Mouse (Mus musculus) left cerebral cortex, adult 8-10 months (tissue): ENCODE measurements around the gene Dlx3. TPM values are rescaled to one million over a fixed set of nuclear protein-coding genes. Genes with fewer than 3 reads are reported as not detected.

ENCODE experiments used
- DNase-seq, 2 experiments: peaks; one replicate each; pipeline ENCODE4 v3.0.0; 2022; ENCODE audit warnings: low spot score in 2 of 2
- total RNA-seq, 4 experiments: library from RNA; stranded (reverse); gene quantifications; 2 replicates each; pipeline ENCODE4 v1.2.4; 2022

Dlx3 gene
- total RNA-seq, 4 experiments from 2014 or later, result 0.14 TPM; not detected in 3

DNA sequence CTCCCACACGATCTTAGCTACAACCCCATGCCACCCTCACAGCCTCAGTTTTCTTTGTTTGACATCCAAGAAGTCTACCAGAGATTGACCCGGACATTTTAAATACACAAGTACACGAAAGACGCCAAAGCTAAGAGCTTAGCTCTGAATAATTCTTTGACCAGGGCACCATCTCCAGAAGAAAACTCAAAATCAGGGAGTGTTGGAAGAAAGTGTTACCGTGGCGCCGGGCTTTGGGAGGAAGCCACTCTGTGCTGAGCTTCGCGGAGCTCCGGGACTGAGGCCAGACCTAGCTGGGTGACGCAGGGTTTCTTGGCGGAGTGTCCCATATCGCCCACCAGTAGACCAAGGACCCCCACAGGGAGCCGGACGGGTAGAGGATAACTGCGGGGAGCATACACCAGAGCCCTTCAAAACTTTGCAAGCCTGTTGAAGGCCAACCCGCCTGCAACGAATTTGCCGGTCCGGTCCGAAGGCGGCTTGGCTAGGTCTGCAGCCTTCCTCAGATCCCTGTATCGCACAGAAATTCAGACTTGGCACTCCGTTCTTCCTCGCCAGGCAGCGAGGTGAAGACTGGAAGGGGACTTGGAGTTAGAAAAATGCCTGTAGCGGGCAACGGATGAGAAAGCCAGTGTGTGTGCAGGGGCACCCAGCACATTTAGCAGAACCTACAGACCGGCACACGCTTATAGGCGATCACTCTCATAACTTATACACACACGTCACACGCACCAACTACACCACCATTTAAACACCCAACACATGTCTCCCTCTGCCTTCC lies 30.5 kb downstream of the Dlx3 start:
- DNase-seq, result no peak

- no peak for DNase-seq
Measured at GRCm38 (mm10) chr11:95153116-95153515, 33.2 kb downstream of the Dlx3 start.

- no peak for DNase-seq
Measured at GRCm38 (mm10) chr11:95153681-95154080, 33.8 kb downstream of the Dlx3 start.

DNA sequence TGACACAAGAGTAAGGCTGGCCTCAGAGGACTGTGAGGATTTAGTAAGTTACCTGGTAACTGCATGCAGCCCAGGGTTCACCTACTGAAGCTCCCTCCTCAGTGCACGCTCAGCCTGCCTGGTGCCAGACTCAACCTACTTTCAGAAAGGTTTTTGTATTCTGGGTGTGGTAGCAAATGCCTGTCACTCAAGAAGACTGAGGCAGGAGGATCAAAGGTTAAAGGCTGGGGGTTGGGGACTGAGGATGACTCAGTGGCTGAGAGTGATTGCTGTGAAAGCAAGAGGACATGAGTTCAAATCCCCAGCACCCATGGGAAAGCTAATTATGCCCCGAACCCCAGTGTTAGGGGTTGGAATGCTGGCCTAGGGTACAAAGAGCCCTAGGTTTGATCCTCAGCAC lies 35.6 kb downstream of the Dlx3 start:
- DNase-seq, result no peak

DNA sequence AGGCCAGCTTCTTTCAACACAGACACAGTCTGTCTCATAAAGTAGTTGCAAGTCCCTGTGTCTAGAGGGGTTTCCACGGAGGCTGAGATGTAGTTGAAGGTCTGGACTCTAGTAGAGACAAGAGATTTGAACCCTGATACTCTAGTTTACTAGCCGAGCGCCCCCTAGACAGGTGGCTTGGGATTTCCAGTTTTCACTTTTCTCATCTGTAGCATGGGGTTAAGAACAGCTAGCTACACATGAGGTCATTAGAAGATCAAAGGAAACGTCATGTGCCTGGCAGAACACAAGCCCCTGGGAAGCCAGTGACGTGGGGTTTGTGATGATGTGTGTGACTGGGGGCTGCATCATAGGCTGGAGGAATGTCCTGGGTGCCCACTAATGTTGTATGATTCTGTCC lies 37.4 kb downstream of the Dlx3 start:
- DNase-seq, result no peak

GRCm38 (mm10) chr11:95157872-95158271 lies 38.0 kb downstream of the Dlx3 start:
- DNase-seq, result no peak

GRCm38 (mm10) chr11:95159763-95160371 lies 39.9 kb downstream of the Dlx3 start:
- DNase-seq, result no peak

- no peak for DNase-seq
Measured at GRCm38 (mm10) chr11:95160693-95161092, 40.8 kb downstream of the Dlx3 start.

- DNase-seq, result no peak
Measured at GRCm38 (mm10) chr11:95161708-95162107, 41.8 kb downstream of the Dlx3 start.

DNA sequence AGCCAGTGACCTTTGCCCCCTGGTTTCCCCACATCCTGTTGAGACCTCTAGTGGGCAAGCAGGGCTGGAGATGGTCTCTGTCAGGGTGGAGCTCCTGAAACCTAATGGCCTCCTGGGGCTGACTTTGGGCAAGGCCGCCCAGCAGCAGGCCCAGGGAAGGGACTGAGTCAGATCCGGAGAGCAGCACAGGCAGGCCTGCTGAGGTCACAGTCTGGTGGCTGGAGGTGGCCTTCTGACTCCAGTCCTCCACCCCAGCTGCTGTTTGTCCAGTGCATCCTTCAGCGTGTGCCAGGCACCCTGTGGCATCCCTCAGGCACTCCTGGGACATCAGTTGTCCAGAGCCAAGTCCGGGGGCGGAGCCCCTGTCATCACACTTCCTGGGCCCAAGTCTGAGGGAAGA lies 45.9 kb downstream of the Dlx3 start:
- no peak for DNase-seq

Other genes starting within 250 kb of the Dlx3 start
- 10 to 100 TPM in 1 of 4 experiments, 1 to 10 TPM in 3; 7.0 to 10.2 (median 8.0) TPM for gene Col1a1, start 183.9 kb upstream of the Dlx3 start, total RNA-seq
- not detected for gene Hils1, start 152.5 kb upstream of the Dlx3 start, total RNA-seq
- gene Sgca, start 143.8 kb upstream of the Dlx3 start, total RNA-seq, result under 1 TPM in 3 of 4 experiments, not detected in 1; 0.23 to 0.48 (median 0.25) TPM
- gene Ppp1r9b, start 129.1 kb upstream of the Dlx3 start, total RNA-seq, result 100 to 1,000 TPM; 708 to 774 (median 713) TPM
- gene Samd14, start 110.2 kb upstream of the Dlx3 start, total RNA-seq, result 10 to 100 TPM; 24.4 to 28.9 (median 28.7) TPM
- 100 to 1,000 TPM; 112 to 125 (median 120) TPM for gene Pdk2, start 78.8 kb upstream of the Dlx3 start, total RNA-seq
- 10 to 100 TPM; 15.9 to 22.5 (median 19.6) TPM for gene Itga3, start 43.3 kb upstream of the Dlx3 start, total RNA-seq
- gene Dlx4, start 26.1 kb downstream of the Dlx3 start, total RNA-seq, result under 1 TPM in 3 of 4 experiments, not detected in 1; 0.15 to 0.40 (median 0.33) TPM
- gene Tac4, start 141.4 kb downstream of the Dlx3 start, total RNA-seq, result not detected
- gene Kat7, start 190.1 kb downstream of the Dlx3 start, total RNA-seq, result 100 to 1,000 TPM in 1 of 4 experiments, 10 to 100 TPM in 3; 72.6 to 100 (median 82.6) TPM
- gene Fam117a, start 216.9 kb downstream of the Dlx3 start, total RNA-seq, result 1 to 10 TPM; 5.6 to 9.0 (median 6.2) TPM